Mouse (Mus musculus): ENCODE measurements at regions not wholly inside any gene's neighbourhood (a gene's known extent, or its start where the extent isn't known, plus 50 kb on each side); places are given as distances from the start of the nearest gene placed in this dataset.

- Histone ChIP-seq H3K36me3 (ENCODE audit: control insufficient read depth, insufficient read depth, low read length, poor library complexity, severe bottlenecking) (no peaks in the 10 kb centered on the region), H3K9ac (ENCODE audit: low read depth, poor library complexity, severe bottlenecking) (no peak overlapping the region), H3K27me3 (ENCODE audit: control insufficient read depth, insufficient read depth, low read length, poor library complexity, severe bottlenecking) (no peaks in the 10 kb centered on the region), H3K4me3 (ENCODE audit: low read depth, low read length) (no peak overlapping the region), H3K27ac (ENCODE audit: insufficient read depth, low read length) (no peak overlapping the region), H3K9me3 (replicated peaks; ENCODE audit: control insufficient read depth, insufficient read depth, low read length, poor library complexity, severe bottlenecking) (no peaks in the 10 kb centered on the region; the same call in 1 of the 2 replicates), H3K4me1 (ENCODE audit: control insufficient read depth, insufficient read depth, low read length) (no peaks in the 10 kb centered on the region)
- no peak for TF ChIP-seq EP300 (IDR thresholded peaks at IDR 0.05; ENCODE audit: insufficient read depth, low read depth, low read length)
- TF ChIP-seq POLR2A (IDR thresholded peaks at IDR 0.05; ENCODE audit: insufficient read depth, low read length) = no peak
- no peak for TF ChIP-seq CTCF (IDR thresholded peaks at IDR 0.05; ENCODE audit: low read depth, low read length)
These were observed 276.9 kb downstream of the Cbln4 start for GRCm38 (mm10) chr2:171766193-171766930.

- no peaks in the 10 kb centered on the region for H3K27me3 ChIP-seq (ENCODE audit: control insufficient read depth, insufficient read depth, low read length, poor library complexity, severe bottlenecking)
- H3K27ac ChIP-seq (ENCODE audit: insufficient read depth, low read length) = no peak overlapping the region
- no peaks in the 10 kb centered on the region for H3K36me3 ChIP-seq (ENCODE audit: control insufficient read depth, insufficient read depth, low read length, poor library complexity, severe bottlenecking)
- H3K9ac ChIP-seq (ENCODE audit: low read depth, poor library complexity, severe bottlenecking) = no peak overlapping the region
- TF ChIP-seq EP300 (IDR thresholded peaks at IDR 0.05; ENCODE audit: insufficient read depth, low read depth, low read length) (no peak), CTCF (IDR thresholded peaks at IDR 0.05; ENCODE audit: low read depth, low read length) (no peak), POLR2A (IDR thresholded peaks at IDR 0.05; ENCODE audit: insufficient read depth, low read length) (no peak)
- H3K4me1 ChIP-seq (ENCODE audit: control insufficient read depth, insufficient read depth, low read length) = no peaks in the 10 kb centered on the region
- H3K4me3 ChIP-seq (ENCODE audit: low read depth, low read length) = no peak overlapping the region
- H3K9me3 ChIP-seq (replicated peaks; ENCODE audit: control insufficient read depth, insufficient read depth, low read length, poor library complexity, severe bottlenecking) = no peaks in the 10 kb centered on the region; the same call in 1 of the 2 replicates
These were observed 278.2 kb downstream of the Cbln4 start for GRCm38 (mm10) chr2:171765071-171765470.

- H3K27me3 ChIP-seq (ENCODE audit: control insufficient read depth, insufficient read depth, low read length, poor library complexity, severe bottlenecking) = no peaks in the 10 kb centered on the region
- no peak for TF ChIP-seq POLR2A (IDR thresholded peaks at IDR 0.05; ENCODE audit: insufficient read depth, low read length)
- no peak for TF ChIP-seq CTCF (IDR thresholded peaks at IDR 0.05; ENCODE audit: low read depth, low read length)
- TF ChIP-seq EP300 (IDR thresholded peaks at IDR 0.05; ENCODE audit: insufficient read depth, low read depth, low read length) = no peak
- no peak overlapping the region for H3K4me3 ChIP-seq (ENCODE audit: low read depth, low read length)
- no peak overlapping the region for H3K27ac ChIP-seq (ENCODE audit: insufficient read depth, low read length)
- no peaks in the 10 kb centered on the region for H3K9me3 ChIP-seq (replicated peaks; ENCODE audit: control insufficient read depth, insufficient read depth, low read length, poor library complexity, severe bottlenecking)
- no peak overlapping the region for H3K9ac ChIP-seq (ENCODE audit: low read depth, poor library complexity, severe bottlenecking)
- H3K36me3 ChIP-seq (ENCODE audit: control insufficient read depth, insufficient read depth, low read length, poor library complexity, severe bottlenecking) = no peaks in the 10 kb centered on the region
- H3K4me1 ChIP-seq (ENCODE audit: control insufficient read depth, insufficient read depth, low read length) = peaks cover 2% of the 10 kb centered on the region
These were observed 289.8 kb downstream of the Cbln4 start for GRCm38 (mm10) chr2:171753502-171753901.

GRCm38 (mm10) chr2:171747162-171747561, 296.1 kb downstream of the Cbln4 start:
- TF ChIP-seq CTCF (IDR thresholded peaks at IDR 0.05; ENCODE audit: low read depth, low read length) (no peak), EP300 (IDR thresholded peaks at IDR 0.05; ENCODE audit: insufficient read depth, low read depth, low read length) (0 out of 2 replicates have a peak, but pooled peaks have one; percentile 6)
- Histone ChIP-seq H3K36me3 (ENCODE audit: control insufficient read depth, insufficient read depth, low read length, poor library complexity, severe bottlenecking) (no peaks in the 10 kb centered on the region), H3K9me3 (replicated peaks; ENCODE audit: control insufficient read depth, insufficient read depth, low read length, poor library complexity, severe bottlenecking) (peaks cover 15% of the 10 kb centered on the region; the same call in 1 of the 2 replicates), H3K4me1 (ENCODE audit: control insufficient read depth, insufficient read depth, low read length) (peaks cover 1% of the 10 kb centered on the region), H3K27me3 (ENCODE audit: control insufficient read depth, insufficient read depth, low read length, poor library complexity, severe bottlenecking) (no peaks in the 10 kb centered on the region), H3K4me3 (ENCODE audit: low read depth, low read length) (no peak overlapping the region), H3K9ac (ENCODE audit: low read depth, poor library complexity, severe bottlenecking) (no peak overlapping the region), H3K27ac (ENCODE audit: insufficient read depth, low read length) (no peak overlapping the region)

- Histone ChIP-seq H3K4me3 (ENCODE audit: low read depth, low read length) (no peak overlapping the region), H3K9me3 (replicated peaks; ENCODE audit: control insufficient read depth, insufficient read depth, low read length, poor library complexity, severe bottlenecking) (peaks cover 15% of the 10 kb centered on the region; the same call in 1 of the 2 replicates), H3K36me3 (ENCODE audit: control insufficient read depth, insufficient read depth, low read length, poor library complexity, severe bottlenecking) (no peaks in the 10 kb centered on the region), H3K9ac (ENCODE audit: low read depth, poor library complexity, severe bottlenecking) (no peak overlapping the region), H3K4me1 (ENCODE audit: control insufficient read depth, insufficient read depth, low read length) (peaks cover 1% of the 10 kb centered on the region), H3K27me3 (ENCODE audit: control insufficient read depth, insufficient read depth, low read length, poor library complexity, severe bottlenecking) (0 out of 2 replicates have a peak, but pooled peaks cover 1% of the 10 kb centered on the region), H3K27ac (ENCODE audit: insufficient read depth, low read length) (no peak overlapping the region)
- TF ChIP-seq POLR2A (IDR thresholded peaks at IDR 0.05; ENCODE audit: insufficient read depth, low read length) (no peak), CTCF (IDR thresholded peaks at IDR 0.05; ENCODE audit: low read depth, low read length) (no peak), EP300 (IDR thresholded peaks at IDR 0.05; ENCODE audit: insufficient read depth, low read depth, low read length) (no peak)
These were observed 300.2 kb downstream of the Cbln4 start for GRCm38 (mm10) chr2:171743111-171743510.

- Histone ChIP-seq H3K27me3 (ENCODE audit: control insufficient read depth, insufficient read depth, low read length, poor library complexity, severe bottlenecking) (0 out of 2 replicates have a peak, but pooled peaks cover 1% of the 10 kb centered on the region), H3K9me3 (replicated peaks; ENCODE audit: control insufficient read depth, insufficient read depth, low read length, poor library complexity, severe bottlenecking) (peaks cover 15% of the 10 kb centered on the region; the same call in 1 of the 2 replicates), H3K36me3 (ENCODE audit: control insufficient read depth, insufficient read depth, low read length, poor library complexity, severe bottlenecking) (no peaks in the 10 kb centered on the region), H3K9ac (ENCODE audit: low read depth, poor library complexity, severe bottlenecking) (no peak overlapping the region), H3K27ac (ENCODE audit: insufficient read depth, low read length) (no peak overlapping the region), H3K4me3 (ENCODE audit: low read depth, low read length) (no peak overlapping the region), H3K4me1 (ENCODE audit: control insufficient read depth, insufficient read depth, low read length) (peaks cover 1% of the 10 kb centered on the region)
- no peak for TF ChIP-seq CTCF (IDR thresholded peaks at IDR 0.05; ENCODE audit: low read depth, low read length)
- no peak for TF ChIP-seq POLR2A (IDR thresholded peaks at IDR 0.05; ENCODE audit: insufficient read depth, low read length)
- no peak for TF ChIP-seq EP300 (IDR thresholded peaks at IDR 0.05; ENCODE audit: insufficient read depth, low read depth, low read length)
These were observed 300.6 kb downstream of the Cbln4 start for GRCm38 (mm10) chr2:171742706-171743105.

Measured in ES-Bruce4 (cell line).